Mouse (Mus musculus): ENCODE results near the gene Pappa2. TPM values are rescaled to one million over a fixed set of nuclear protein-coding genes. Genes with fewer than 3 reads are reported as not detected.

Pappa2 gene
- total and polyA plus RNA-seq, 2 experiments from 2014 or later, result 0.63 to 5.4 TPM

GRCm38 (mm10) chr1:158827931-158828330 is 152.4 kb downstream of the Pappa2 start:
- no peaks in the 10 kb centered on the region for H3K9me3 ChIP-seq (ENCODE audit: low read length)
- H3K9ac ChIP-seq, result no peak overlapping the region
- no peaks in the 10 kb centered on the region for H3K4me1 ChIP-seq (ENCODE audit: insufficient read depth)
- ATAC-seq (no peak), DNase-seq (no peak)
- no peaks in the 10 kb centered on the region for H3K36me3 ChIP-seq (ENCODE audit: insufficient read depth)
- no peaks in the 10 kb centered on the region for H3K27me3 ChIP-seq (ENCODE audit: insufficient read depth, low read length)
- TF ChIP-seq CTCF (IDR thresholded peaks at IDR 0.05; ENCODE audit: low read depth), result no peak
- H3K27ac ChIP-seq (ENCODE audit: low read depth, low read length), result no peak overlapping the region
- no peak overlapping the region for H3K4me3 ChIP-seq (ENCODE audit: low read depth, low read length)
- H3K4me2 ChIP-seq (ENCODE audit: low read depth), result no peak overlapping the region

- no peak overlapping the region for H3K4me3 ChIP-seq (ENCODE audit: low read depth, low read length)
- H3K4me1 ChIP-seq (ENCODE audit: insufficient read depth), result no peaks in the 10 kb centered on the region
- H3K27me3 ChIP-seq (ENCODE audit: insufficient read depth, low read length), result no peaks in the 10 kb centered on the region
- H3K27ac ChIP-seq (ENCODE audit: low read depth, low read length), result no peak overlapping the region
- no peaks in the 10 kb centered on the region for H3K36me3 ChIP-seq (ENCODE audit: insufficient read depth)
- no peaks in the 10 kb centered on the region for H3K9me3 ChIP-seq (ENCODE audit: low read length)
- ATAC-seq (no peak), DNase-seq (no peak)
- H3K9ac ChIP-seq, result no peak overlapping the region
- no peak for TF ChIP-seq CTCF (IDR thresholded peaks at IDR 0.05; ENCODE audit: low read depth)
- no peak overlapping the region for H3K4me2 ChIP-seq (ENCODE audit: low read depth)
- 75% methylated on average over 2 of the region's 2 CpGs for WGBS
These were observed 160.6 kb downstream of the Pappa2 start for GRCm38 (mm10) chr1:158819676-158820075.

- Histone ChIP-seq H3K9ac (no peak overlapping the region), H3K4me3 (ENCODE audit: low read depth, low read length) (no peak overlapping the region), H3K27ac (ENCODE audit: low read depth, low read length) (no peak overlapping the region), H3K27me3 (ENCODE audit: insufficient read depth, low read length) (no peaks in the 10 kb centered on the region), H3K4me2 (ENCODE audit: low read depth) (no peak overlapping the region), H3K9me3 (ENCODE audit: low read length) (no peaks in the 10 kb centered on the region), H3K4me1 (ENCODE audit: insufficient read depth) (no peaks in the 10 kb centered on the region), H3K36me3 (ENCODE audit: insufficient read depth) (no peaks in the 10 kb centered on the region)
- ATAC-seq, result no peak
- WGBS, result 76% methylated on average over 3 of the region's 3 CpGs
- no peak for DNase-seq
- TF ChIP-seq CTCF (IDR thresholded peaks at IDR 0.05; ENCODE audit: low read depth), result no peak
These were observed 163.8 kb downstream of the Pappa2 start for GRCm38 (mm10) chr1:158816479-158816878.

GRCm38 (mm10) chr1:158811887-158812286 is 168.4 kb downstream of the Pappa2 start:
- H3K4me2 ChIP-seq (ENCODE audit: low read depth), result no peak overlapping the region
- H3K4me3 ChIP-seq (ENCODE audit: low read depth, low read length), result no peak overlapping the region
- ATAC-seq, result no peak
- no peak for TF ChIP-seq CTCF (IDR thresholded peaks at IDR 0.05; ENCODE audit: low read depth)
- no peaks in the 10 kb centered on the region for H3K9me3 ChIP-seq (ENCODE audit: low read length)
- no peak overlapping the region for H3K27ac ChIP-seq (ENCODE audit: low read depth, low read length)
- H3K27me3 ChIP-seq (ENCODE audit: insufficient read depth, low read length), result no peaks in the 10 kb centered on the region
- DNase-seq, result no peak
- no peaks in the 10 kb centered on the region for H3K36me3 ChIP-seq (ENCODE audit: insufficient read depth)
- no peak overlapping the region for H3K9ac ChIP-seq
- 61% methylated on average over 3 of the region's 3 CpGs for WGBS
- H3K4me1 ChIP-seq (ENCODE audit: insufficient read depth), result no peaks in the 10 kb centered on the region

GRCm38 (mm10) chr1:158775486-158775885 is 204.8 kb downstream of the Pappa2 start:
- Histone ChIP-seq H3K27ac (ENCODE audit: low read depth, low read length) (no peak overlapping the region), H3K9me3 (ENCODE audit: low read length) (no peaks in the 10 kb centered on the region), H3K4me3 (ENCODE audit: low read depth, low read length) (no peak overlapping the region), H3K4me2 (ENCODE audit: low read depth) (no peak overlapping the region), H3K27me3 (ENCODE audit: insufficient read depth, low read length) (no peaks in the 10 kb centered on the region), H3K4me1 (ENCODE audit: insufficient read depth) (no peaks in the 10 kb centered on the region), H3K36me3 (ENCODE audit: insufficient read depth) (no peaks in the 10 kb centered on the region), H3K9ac (no peak overlapping the region)
- DNase-seq (no peak), ATAC-seq (no peak)
- 77% methylated on average over 5 of the region's 5 CpGs for WGBS
- no peak for TF ChIP-seq CTCF (IDR thresholded peaks at IDR 0.05; ENCODE audit: low read depth)

- no peak for TF ChIP-seq CTCF (IDR thresholded peaks at IDR 0.05; ENCODE audit: low read depth)
- no peak overlapping the region for H3K4me2 ChIP-seq (ENCODE audit: low read depth)
- no peaks in the 10 kb centered on the region for H3K9me3 ChIP-seq (ENCODE audit: low read length)
- H3K27me3 ChIP-seq (ENCODE audit: insufficient read depth, low read length), result no peaks in the 10 kb centered on the region
- H3K27ac ChIP-seq (ENCODE audit: low read depth, low read length), result no peak overlapping the region
- no peak overlapping the region for H3K4me3 ChIP-seq (ENCODE audit: low read depth, low read length)
- no peaks in the 10 kb centered on the region for H3K4me1 ChIP-seq (ENCODE audit: insufficient read depth)
- H3K36me3 ChIP-seq (ENCODE audit: insufficient read depth), result no peaks in the 10 kb centered on the region
- H3K9ac ChIP-seq, result no peak overlapping the region
- DNase-seq, result no peak
- no peak for ATAC-seq
These were observed 207.2 kb downstream of the Pappa2 start for GRCm38 (mm10) chr1:158773102-158773501.

- H3K27me3 ChIP-seq (ENCODE audit: insufficient read depth, low read length), result no peaks in the 10 kb centered on the region
- WGBS, result 94% methylated on average over 4 of the region's 4 CpGs
- TF ChIP-seq CTCF (IDR thresholded peaks at IDR 0.05; ENCODE audit: low read depth), result no peak
These were observed 209.5 kb downstream of the Pappa2 start for GRCm38 (mm10) chr1:158770756-158771155.

More at GRCm38 (mm10) chr1:158770756-158771155, 209.5 kb downstream of the Pappa2 start:
- H3K9me3 ChIP-seq (ENCODE audit: low read length), result no peaks in the 10 kb centered on the region
- no peak overlapping the region for H3K4me2 ChIP-seq (ENCODE audit: low read depth)
- H3K4me1 ChIP-seq (ENCODE audit: insufficient read depth), result no peaks in the 10 kb centered on the region
- ATAC-seq (no peak), DNase-seq (no peak)
- H3K4me3 ChIP-seq (ENCODE audit: low read depth, low read length), result no peak overlapping the region
- no peak overlapping the region for H3K27ac ChIP-seq (ENCODE audit: low read depth, low read length)
- no peaks in the 10 kb centered on the region for H3K36me3 ChIP-seq (ENCODE audit: insufficient read depth)
- H3K9ac ChIP-seq, result no peak overlapping the region
